Mouse (Mus musculus) midbrain, embryonic 10.5 days (tissue): ENCODE measurements around the gene Pklr. TPM values are rescaled to one million over a fixed set of nuclear protein-coding genes. Genes with fewer than 3 reads are reported as not detected.

Experiments
- DNase-seq: peaks from one replicate; pipeline ENCODE4 v3.0.0-alpha.2; 2017; ENCODE audit warnings: low spot score
- H3K27ac ChIP-seq: fragments of 300-500 bp; sonication (generic); replicated peaks from 2 replicates; pipeline ENCODE4 v1.5.1; 2016; ENCODE audit warnings: mild to moderate bottlenecking
- H3K27me3 ChIP-seq: fragments of 300-500 bp; sonication (generic); 2 replicates; pipeline ENCODE4 v1.6.1; 2016; ENCODE audit warnings: low read depth, mild to moderate bottlenecking; ENCODE audit not compliant: poor library complexity, severe bottlenecking
- H3K36me3 ChIP-seq: fragments of 300-500 bp; sonication (generic); 2 replicates; pipeline ENCODE4 v1.6.1; 2016; ENCODE audit warnings: mild to moderate bottlenecking, moderate library complexity
- H3K4me1 ChIP-seq: fragments of 300-500 bp; sonication (generic); 2 replicates; pipeline ENCODE4 v1.6.1; 2016
- H3K4me3 ChIP-seq: fragments of 300-500 bp; sonication (generic); 2 replicates; pipeline ENCODE4 v1.5.1; 2016; ENCODE audit warnings: mild to moderate bottlenecking, moderate library complexity
- H3K9me3 ChIP-seq: fragments of 300-500 bp; sonication (generic); replicated peaks from 2 replicates; pipeline ENCODE4 v1.6.1; 2016; ENCODE audit warnings: mild to moderate bottlenecking
- WGBS: fragments of 180-500 bp; shearing (Covaris S2); methylation state at CpG from one replicate; pipeline ENCODE4 v1.1.7; 2016; 5-methylcytosine and 5-hydroxymethylcytosine counted together
- polyA plus RNA-seq: library from polyadenylated mRNA; unstranded; fragments of >200 nt; fragmentation: Nextera tagmentation; extraction: Ambion mirVana; gene quantifications from 2 replicates; pipeline ENCODE4 v1.2.1, GENCODE M21; 2016

Gene Pklr
- polyA plus RNA-seq, 1 experiment from 2014 or later: 5.9 TPM

DNA sequence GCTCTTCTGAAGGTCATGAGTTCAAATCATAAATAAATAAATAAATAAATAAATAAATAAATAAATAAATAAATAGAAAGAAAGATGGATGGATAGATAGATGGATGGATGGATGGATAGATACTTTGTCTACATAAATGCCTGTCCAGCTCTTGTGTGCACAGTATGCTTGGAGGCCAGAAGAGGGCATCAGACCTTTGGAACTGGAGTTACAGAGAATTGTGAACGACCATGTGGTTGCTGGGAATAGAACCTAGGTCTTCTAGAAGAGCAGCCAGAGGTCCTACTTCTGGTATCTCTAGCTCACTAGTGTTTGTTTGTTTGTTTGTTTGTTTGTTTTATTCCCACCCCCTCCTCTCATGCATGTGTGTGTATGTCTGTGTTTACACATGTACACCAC, 57.4 kb downstream of the Pklr start:
- no peak for DNase-seq
- Histone ChIP-seq H3K4me3 (no peak overlapping the region), H3K36me3 (peaks cover 5% of the 10 kb centered on the region), H3K27ac (no peak overlapping the region), H3K27me3 (peaks cover 6% of the 10 kb centered on the region), H3K9me3 (no peaks in the 10 kb centered on the region), H3K4me1 (peaks cover 19% of the 10 kb centered on the region)
- 84% methylated on average over 1 of the region's 1 CpGs for WGBS

DNA sequence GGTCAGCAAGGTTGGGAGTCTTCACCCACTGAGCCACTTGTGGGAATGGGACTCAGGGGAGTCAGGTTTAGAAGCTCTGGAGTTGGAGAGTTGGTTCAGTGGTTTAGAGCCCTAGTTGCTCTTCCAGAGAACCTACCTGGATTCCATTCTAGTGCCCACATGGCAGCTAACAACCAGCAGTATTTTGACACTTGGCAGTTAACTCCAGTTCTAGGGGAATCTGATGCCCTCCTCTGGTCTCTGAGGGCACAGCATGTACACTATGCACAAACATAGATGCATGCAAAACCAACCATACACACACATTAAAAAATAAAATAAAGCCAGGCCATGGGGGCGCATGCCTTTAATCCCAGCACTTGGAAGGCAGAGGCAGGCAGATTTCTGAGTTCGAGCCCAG, 57.9 kb downstream of the Pklr start:
- DNase-seq: no peak
- peaks cover 1% of the 10 kb centered on the region; the same call in 1 of the 2 replicates for H3K36me3 ChIP-seq
- 91% methylated on average over 2 of the region's 2 CpGs for WGBS

More for the DNA sequence above, 57.9 kb downstream of the Pklr start:
- H3K9me3 ChIP-seq: no peaks in the 10 kb centered on the region
- H3K4me1 ChIP-seq: peaks cover 17% of the 10 kb centered on the region
- peaks cover under 1% of the 10 kb centered on the region; the same call in 1 of the 2 replicates for H3K27me3 ChIP-seq
- no peak overlapping the region for H3K4me3 ChIP-seq
- H3K27ac ChIP-seq: no peak overlapping the region

Other genes with a start within 250 kb of the Pklr start
- gene Msto1, start 222.1 kb upstream of the Pklr start, polyA plus RNA-seq: 68.9 and 70.8 TPM in 2 replicates
- 13.4 and 14.3 TPM in 2 replicates for gene Ash1l, start 185.5 kb upstream of the Pklr start, polyA plus RNA-seq
- 131 TPM in 2 replicates for gene Dap3, start 185.0 kb upstream of the Pklr start, polyA plus RNA-seq
- gene Rusc1, start 42.8 kb upstream of the Pklr start, polyA plus RNA-seq: 18.2 and 26.1 TPM in 2 replicates
- not detected in 2 replicates for gene Gm43738, start 35.0 kb upstream of the Pklr start, polyA plus RNA-seq
- 366 and 381 TPM in 2 replicates for gene Fdps, start 34.2 kb upstream of the Pklr start, polyA plus RNA-seq
- gene Hcn3, start 24.1 kb downstream of the Pklr start, polyA plus RNA-seq: 6.3 and 10.6 TPM in 2 replicates
- gene Clk2, start 28.7 kb downstream of the Pklr start, polyA plus RNA-seq: 33.8 and 34.0 TPM in 2 replicates
- 99.2 and 104 TPM in 2 replicates for gene Scamp3, start 41.3 kb downstream of the Pklr start, polyA plus RNA-seq
- 31.0 and 35.0 TPM in 2 replicates for gene Fam189b, start 47.0 kb downstream of the Pklr start, polyA plus RNA-seq
- 37.1 and 41.5 TPM in 2 replicates for gene Gba, start 66.8 kb downstream of the Pklr start, polyA plus RNA-seq
- gene Thbs3, start 79.0 kb downstream of the Pklr start, polyA plus RNA-seq: 82.2 and 108 TPM in 2 replicates
- gene Mtx1, start 90.9 kb downstream of the Pklr start, polyA plus RNA-seq: 238 TPM in 2 replicates
- 1.8 and 3.4 TPM in 2 replicates for gene Muc1, start 92.9 kb downstream of the Pklr start, polyA plus RNA-seq
- gene Krtcap2, start 109.8 kb downstream of the Pklr start, polyA plus RNA-seq: 268 and 282 TPM in 2 replicates
- 5.7 and 11.5 TPM in 2 replicates for gene Trim46, start 110.2 kb downstream of the Pklr start, polyA plus RNA-seq
- gene Dpm3, start 123.2 kb downstream of the Pklr start, polyA plus RNA-seq: 94.9 and 101 TPM in 2 replicates
- 29.8 and 34.3 TPM in 2 replicates for gene Slc50a1, start 134.4 kb downstream of the Pklr start, polyA plus RNA-seq
- 11.8 TPM in 2 replicates for gene Efna1, start 145.0 kb downstream of the Pklr start, polyA plus RNA-seq
- gene Efna3, start 186.8 kb downstream of the Pklr start, polyA plus RNA-seq: 3.9 and 7.0 TPM in 2 replicates
- 20.5 and 21.9 TPM in 2 replicates for gene Efna4, start 201.9 kb downstream of the Pklr start, polyA plus RNA-seq
- gene Adam15, start 213.9 kb downstream of the Pklr start, polyA plus RNA-seq: 30.5 and 34.9 TPM in 2 replicates
- gene Dcst2, start 225.8 kb downstream of the Pklr start, polyA plus RNA-seq: 0.11 and 0.12 TPM in 2 replicates
- 0.11 and 0.20 TPM in 2 replicates for gene Dcst1, start 229.1 kb downstream of the Pklr start, polyA plus RNA-seq